Mouse (Mus musculus) bone marrow, adult 2 months (tissue): ENCODE measurements around the gene Bnip1.

ENCODE experiments used
- CTCF ChIP-seq: fragments of 200-500 bp; IDR thresholded peaks from 2 replicates; pipeline ENCODE4 v1.5.1; 2011; ENCODE audit warnings: low read length, control low read depth; ENCODE audit not compliant: control insufficient read depth, insufficient read depth
- POLR2A ChIP-seq: fragments of 200-500 bp; IDR thresholded peaks from 2 replicates; pipeline ENCODE4 v1.6.1; 2011; ENCODE audit warnings: low read depth, mild to moderate bottlenecking, control low read depth, low read length, borderline replicate concordance; ENCODE audit not compliant: control insufficient read depth

GRCm38 (mm10) chr17:26797379-26798128 is 16.7 kb downstream of the Bnip1 start:
- no peak for TF ChIP-seq POLR2A
- no peak for TF ChIP-seq CTCF
